Mouse (Mus musculus): ENCODE results near the gene 2200002J24Rik. TPM values are rescaled to one million over a fixed set of nuclear protein-coding genes. Genes with fewer than 3 reads are reported as not detected.
A peak's percentile ranks its signal among the peaks of the same experiment; 100 is the strongest.
"Not testable (repeated sequence)": the region's sequence is repeated elsewhere in the genome, so short reads cannot be mapped to it uniquely, and the experiment has no call there.

The 2200002J24Rik gene
- polyA plus RNA-seq, 1 experiment from 2014 or later = not detected

DNA sequence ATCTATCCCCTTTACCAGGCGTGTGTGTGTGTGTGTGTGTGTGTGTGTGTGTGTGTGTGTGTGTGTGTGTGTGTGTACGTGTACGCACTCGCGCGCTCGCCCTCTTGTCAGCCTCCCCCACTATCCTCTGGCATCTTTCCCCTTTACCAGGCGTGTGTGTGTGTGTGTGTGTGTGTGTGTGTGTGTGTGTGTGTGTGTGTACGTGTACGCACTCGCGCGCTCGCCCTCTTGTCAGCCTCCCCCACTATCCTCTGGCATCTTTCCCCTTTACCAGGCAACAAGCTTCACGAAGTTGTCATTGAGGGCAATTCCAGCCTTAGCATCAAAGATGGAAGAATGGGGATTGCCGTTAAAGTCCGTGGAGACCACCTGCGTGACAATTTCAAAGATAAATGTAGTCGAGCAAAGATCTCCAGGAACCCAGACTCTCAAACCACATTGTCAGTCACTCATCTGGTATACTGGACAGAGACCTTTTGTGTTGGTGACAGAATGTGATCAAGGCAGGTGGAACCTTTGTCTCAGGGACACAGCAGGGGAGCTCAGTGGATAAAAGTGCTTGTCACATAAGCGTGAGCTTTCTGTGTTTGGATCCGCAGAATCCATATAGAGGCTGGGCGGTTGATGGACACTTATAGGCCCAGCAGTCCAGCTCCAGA is 31.5 kb downstream of the 2200002J24Rik start:
- H3K36me3 ChIP-seq = peaks cover 38% of the 10 kb centered on the region
- H3K9ac ChIP-seq (replicated peaks) = peak overlapping the region; percentile 91
- WGBS = 11% methylated on average over 15 of the region's 22 CpGs
- H3K4me1 ChIP-seq = peaks cover 31% of the 10 kb centered on the region
- peak; percentile 53 for ATAC-seq (ENCODE audit: low FRiP score)
- peak overlapping the region; percentile 92 for H3K27ac ChIP-seq (replicated peaks)
- H3K9me3 ChIP-seq (replicated peaks); H3K27me3 ChIP-seq (replicated peaks): not testable (repeated sequence)
- peak overlapping the region; percentile 66 for H3K4me2 ChIP-seq
- H3K4me3 ChIP-seq (replicated peaks) = peak overlapping the region; percentile 75

DNA sequence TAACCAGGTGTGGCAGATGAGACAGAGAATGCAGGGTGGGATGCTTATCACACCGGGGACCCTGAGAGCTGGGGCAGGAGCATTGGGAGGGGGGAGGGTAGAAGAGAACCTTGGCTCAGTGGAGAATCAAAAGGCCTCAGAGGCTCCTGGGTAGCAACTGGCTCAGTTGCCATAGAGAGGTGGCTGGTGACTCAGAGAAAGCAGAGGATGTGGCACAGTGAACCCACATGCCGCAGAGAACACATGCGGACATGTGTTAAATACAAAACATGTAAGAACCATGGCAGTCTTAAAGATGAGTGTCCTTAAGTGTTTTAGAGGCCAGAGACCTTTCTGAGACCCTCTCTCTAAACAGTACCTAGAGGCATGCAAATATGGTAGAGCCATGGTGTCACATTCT is 37.5 kb downstream of the 2200002J24Rik start:
- peaks cover 7% of the 10 kb centered on the region for H3K4me1 ChIP-seq
- no peak overlapping the region for H3K9ac ChIP-seq (replicated peaks)
- no peak overlapping the region for H3K27ac ChIP-seq (replicated peaks)
- no peaks in the 10 kb centered on the region for H3K9me3 ChIP-seq (replicated peaks)
- no peak for ATAC-seq (ENCODE audit: low FRiP score)
- no peak overlapping the region for H3K4me3 ChIP-seq (replicated peaks)
- no peak overlapping the region for H3K4me2 ChIP-seq
- H3K27me3 ChIP-seq (replicated peaks) = no peaks in the 10 kb centered on the region
- WGBS = 92% methylated on average over 3 of the region's 3 CpGs
- H3K36me3 ChIP-seq = peaks cover 50% of the 10 kb centered on the region

DNA sequence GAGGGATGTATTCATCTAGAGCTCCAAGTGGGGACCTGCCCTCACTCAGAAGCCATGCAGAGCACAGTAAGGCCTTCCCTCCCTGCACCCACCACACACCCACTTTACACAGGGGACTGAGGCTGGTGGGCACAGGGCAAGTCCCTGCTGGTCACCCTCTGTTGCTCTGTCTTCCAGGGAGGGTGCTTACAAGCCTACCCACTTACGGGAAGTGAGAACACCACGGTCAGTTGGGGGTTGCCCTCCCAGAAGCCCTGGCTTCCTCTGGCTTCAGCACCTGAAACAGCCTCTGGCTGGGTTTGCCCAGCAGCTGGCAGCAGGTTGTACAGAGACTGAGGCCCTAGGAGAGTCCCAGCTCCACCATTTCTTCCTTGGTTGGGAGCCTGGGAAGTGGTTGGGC is 43.8 kb downstream of the 2200002J24Rik start:
- not testable (repeated sequence) for H3K9me3 ChIP-seq (replicated peaks); H3K4me3 ChIP-seq (replicated peaks); H3K9ac ChIP-seq (replicated peaks); H3K27me3 ChIP-seq (replicated peaks); H3K4me2 ChIP-seq; H3K36me3 ChIP-seq; H3K27ac ChIP-seq (replicated peaks); H3K4me1 ChIP-seq; ATAC-seq (ENCODE audit: low FRiP score)
- 75% methylated on average over 2 of the region's 2 CpGs for WGBS

DNA sequence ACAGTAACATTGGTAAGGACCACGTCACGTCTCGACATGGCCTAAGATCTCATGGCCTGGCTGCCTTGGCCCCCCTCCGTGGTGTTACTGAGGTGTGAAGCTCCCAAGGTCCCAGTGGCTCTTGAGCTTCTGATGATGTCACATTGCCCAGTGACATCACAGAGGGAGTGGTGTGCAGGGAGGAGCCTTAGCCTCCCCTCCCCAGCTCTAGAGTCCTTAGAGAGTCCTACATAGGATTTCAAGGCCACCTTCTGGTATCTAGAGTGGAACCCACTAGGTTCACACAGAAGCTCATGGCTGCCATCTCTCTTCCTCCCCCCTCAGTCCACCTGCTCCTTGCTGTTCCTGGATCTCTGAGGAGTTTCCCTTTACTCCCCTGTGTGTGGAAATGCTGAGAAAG is 44.9 kb downstream of the 2200002J24Rik start, which contains the start of gene Gapdhs:
Gapdhs (minus strand) TSS at position 65 of the 400 bp plus-strand sequence.
- H3K9me3 ChIP-seq (replicated peaks); H3K36me3 ChIP-seq; H3K27ac ChIP-seq (replicated peaks); H3K4me1 ChIP-seq; H3K9ac ChIP-seq (replicated peaks); H3K4me3 ChIP-seq (replicated peaks); H3K27me3 ChIP-seq (replicated peaks); ATAC-seq (ENCODE audit: low FRiP score); H3K4me2 ChIP-seq: not testable (repeated sequence)
- 100% methylated on average over 1 of the region's 4 CpGs for WGBS

DNA sequence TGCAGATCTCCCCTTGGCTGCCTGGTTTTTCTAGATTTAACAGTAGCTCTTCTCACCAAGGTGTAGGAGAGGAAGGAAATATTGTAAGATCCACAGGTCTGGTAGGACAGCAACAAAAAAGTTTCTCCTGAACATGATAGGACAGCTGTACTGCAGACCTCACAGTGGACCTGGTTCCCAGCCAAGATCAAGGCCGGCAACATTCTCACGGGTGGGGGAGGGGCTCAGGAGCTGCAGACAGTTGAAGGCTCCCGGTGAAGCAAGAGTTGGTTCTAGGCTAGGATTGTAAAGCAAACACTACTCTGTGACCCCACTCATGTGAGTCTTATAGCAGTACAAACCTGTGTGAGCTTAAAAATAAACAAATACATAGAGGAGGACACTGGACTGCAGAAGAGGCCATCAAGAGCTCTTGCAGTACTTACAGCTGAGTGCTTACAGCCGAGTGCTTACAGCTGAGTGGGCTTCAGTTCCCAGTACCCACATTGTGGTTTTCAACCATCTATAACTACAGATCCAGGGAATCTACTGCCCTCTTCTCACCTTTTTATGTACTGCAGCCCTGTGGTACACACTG is 45.4 kb downstream of the 2200002J24Rik start:
- Histone ChIP-seq H3K4me2 (no peak overlapping the region), H3K9me3 (replicated peaks) (no peaks in the 10 kb centered on the region), H3K36me3 (peaks cover 2% of the 10 kb centered on the region; the same call in 1 of the 2 replicates), H3K27me3 (replicated peaks) (no peaks in the 10 kb centered on the region), H3K4me1 (0 out of 2 replicates have a peak, but pooled peaks cover 3% of the 10 kb centered on the region), H3K4me3 (replicated peaks) (no peak overlapping the region), H3K9ac (replicated peaks) (no peak overlapping the region), H3K27ac (replicated peaks) (no peak overlapping the region)
- 43% methylated on average over 4 of the region's 4 CpGs for WGBS
- ATAC-seq (ENCODE audit: low FRiP score) = no peak

DNA sequence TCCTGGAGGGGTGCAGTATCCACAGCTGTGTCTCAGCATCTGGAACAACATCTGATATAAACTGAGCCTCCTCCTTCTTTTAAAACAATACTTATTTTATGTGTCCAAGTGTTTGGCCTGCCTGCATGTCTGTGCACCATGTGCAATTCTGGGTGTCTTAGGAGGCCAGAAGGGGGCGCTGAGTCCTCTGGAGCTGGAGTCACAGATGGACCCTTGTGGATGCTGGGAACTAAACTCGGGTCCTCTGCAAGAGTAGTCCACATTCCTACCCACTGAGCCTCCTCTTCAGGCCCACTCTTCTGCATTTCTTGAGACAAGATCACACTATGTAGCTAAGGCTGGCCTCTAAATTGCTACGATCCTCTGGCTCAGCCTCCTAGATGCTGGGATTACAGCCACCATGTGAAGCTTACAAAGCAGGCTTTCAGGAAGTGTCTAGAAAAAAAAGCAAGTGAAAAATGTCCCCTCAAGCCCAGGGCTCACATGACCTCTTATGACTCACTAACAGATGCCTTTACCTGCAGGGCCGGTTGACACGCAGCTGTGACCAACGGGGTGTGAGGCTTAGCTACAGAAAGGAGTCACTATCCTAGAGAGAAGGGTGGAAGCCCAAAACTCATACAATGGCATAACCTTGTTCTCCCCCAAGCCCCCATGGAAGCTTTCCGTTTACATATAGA is 48.9 kb downstream of the 2200002J24Rik start:
- H3K27me3 ChIP-seq (replicated peaks) = no peaks in the 10 kb centered on the region
- no peaks in the 10 kb centered on the region for H3K9me3 ChIP-seq (replicated peaks)
- no peak for ATAC-seq (ENCODE audit: low FRiP score)
- H3K9ac ChIP-seq (replicated peaks) = no peak overlapping the region
- H3K4me2 ChIP-seq = no peak overlapping the region
- no peak overlapping the region for H3K27ac ChIP-seq (replicated peaks)
- H3K36me3 ChIP-seq = peaks cover 6% of the 10 kb centered on the region
- H3K4me3 ChIP-seq (replicated peaks) = no peak overlapping the region
- 0 out of 2 replicates have a peak, but pooled peaks cover 3% of the 10 kb centered on the region for H3K4me1 ChIP-seq
- WGBS = 89% methylated on average over 7 of the region's 7 CpGs

Other genes starting within 250 kb of the 2200002J24Rik start
- 0.15 and 0.36 TPM in 2 replicates for gene Kirrel2, start 241.2 kb upstream of the 2200002J24Rik start, polyA plus RNA-seq (2015; fragmentation: Nextera tagmentation; extraction: Ambion mirVana)
- gene Nphs1, start 240.6 kb upstream of the 2200002J24Rik start, polyA plus RNA-seq (2015; fragmentation: Nextera tagmentation; extraction: Ambion mirVana) = 0.14 and 0.23 TPM in 2 replicates
- 0.42 TPM in 1 of 2 replicates, not detected in the other for gene Prodh2, start 205.3 kb upstream of the 2200002J24Rik start, polyA plus RNA-seq (2015; fragmentation: Nextera tagmentation; extraction: Ambion mirVana)
- 78.7 and 91.1 TPM in 2 replicates for gene Arhgap33, start 163.9 kb upstream of the 2200002J24Rik start, polyA plus RNA-seq (2015; fragmentation: Nextera tagmentation; extraction: Ambion mirVana)
- 8.6 and 11.7 TPM in 2 replicates for gene Hspb6, start 146.7 kb upstream of the 2200002J24Rik start, polyA plus RNA-seq (2015; fragmentation: Nextera tagmentation; extraction: Ambion mirVana)
- gene Proser3, start 146.6 kb upstream of the 2200002J24Rik start, polyA plus RNA-seq (2015; fragmentation: Nextera tagmentation; extraction: Ambion mirVana) = 7.9 and 8.6 TPM in 2 replicates
- 55.6 and 61.8 TPM in 2 replicates for gene Lin37, start 139.1 kb upstream of the 2200002J24Rik start, polyA plus RNA-seq (2015; fragmentation: Nextera tagmentation; extraction: Ambion mirVana)
- gene U2af1l4, start 135.6 kb upstream of the 2200002J24Rik start, polyA plus RNA-seq (2015; fragmentation: Nextera tagmentation; extraction: Ambion mirVana) = 84.2 and 95.2 TPM in 2 replicates
- gene Gm49396, start 135.6 kb upstream of the 2200002J24Rik start, polyA plus RNA-seq (2015; fragmentation: Nextera tagmentation; extraction: Ambion mirVana) = 14.6 and 14.8 TPM in 2 replicates
- gene Psenen, start 135.3 kb upstream of the 2200002J24Rik start, polyA plus RNA-seq (2015; fragmentation: Nextera tagmentation; extraction: Ambion mirVana) = 136 and 139 TPM in 2 replicates
- 4.1 and 4.7 TPM in 2 replicates for gene Igflr1, start 133.5 kb upstream of the 2200002J24Rik start, polyA plus RNA-seq (2015; fragmentation: Nextera tagmentation; extraction: Ambion mirVana)
- 8.5 and 8.8 TPM in 2 replicates for gene Kmt2b, start 110.2 kb upstream of the 2200002J24Rik start, polyA plus RNA-seq (2015; fragmentation: Nextera tagmentation; extraction: Ambion mirVana)
- 0.37 and 0.44 TPM in 2 replicates for gene Zbtb32, start 100.0 kb upstream of the 2200002J24Rik start, polyA plus RNA-seq (2015; fragmentation: Nextera tagmentation; extraction: Ambion mirVana)
- 0.87 and 2.3 TPM in 2 replicates for gene Upk1a, start 86.1 kb upstream of the 2200002J24Rik start, polyA plus RNA-seq (2015; fragmentation: Nextera tagmentation; extraction: Ambion mirVana)
- 1,176 and 1,358 TPM in 2 replicates for gene Cox6b1, start 72.8 kb upstream of the 2200002J24Rik start, polyA plus RNA-seq (2015; fragmentation: Nextera tagmentation; extraction: Ambion mirVana)
- gene Etv2, start 63.1 kb upstream of the 2200002J24Rik start, polyA plus RNA-seq (2015; fragmentation: Nextera tagmentation; extraction: Ambion mirVana) = not detected in 2 replicates
- gene Rbm42, start 48.6 kb upstream of the 2200002J24Rik start, polyA plus RNA-seq (2015; fragmentation: Nextera tagmentation; extraction: Ambion mirVana) = 125 and 129 TPM in 2 replicates
- 22.5 and 29.3 TPM in 2 replicates for gene Haus5, start 33.9 kb upstream of the 2200002J24Rik start, polyA plus RNA-seq (2015; fragmentation: Nextera tagmentation; extraction: Ambion mirVana)
- gene Pmis2, start 27.3 kb upstream of the 2200002J24Rik start, polyA plus RNA-seq (2015; fragmentation: Nextera tagmentation; extraction: Ambion mirVana) = not detected in 2 replicates
- 2.8 and 3.2 TPM in 2 replicates for gene Atp4a, start 13.3 kb downstream of the 2200002J24Rik start, polyA plus RNA-seq (2015; fragmentation: Nextera tagmentation; extraction: Ambion mirVana)
- 284 and 304 TPM in 2 replicates for gene Tmem147, start 30.6 kb downstream of the 2200002J24Rik start, polyA plus RNA-seq (2015; fragmentation: Nextera tagmentation; extraction: Ambion mirVana)
- 0.73 and 1.0 TPM in 2 replicates for gene Gapdhs, start 44.8 kb downstream of the 2200002J24Rik start, polyA plus RNA-seq (2015; fragmentation: Nextera tagmentation; extraction: Ambion mirVana)
- 1.6 and 2.0 TPM in 2 replicates for gene Sbsn, start 52.5 kb downstream of the 2200002J24Rik start, polyA plus RNA-seq (2015; fragmentation: Nextera tagmentation; extraction: Ambion mirVana)
- gene Dmkn, start 64.8 kb downstream of the 2200002J24Rik start, polyA plus RNA-seq (2015; fragmentation: Nextera tagmentation; extraction: Ambion mirVana) = 3.7 and 6.2 TPM in 2 replicates
- 2.4 and 10.4 TPM in 2 replicates for gene Krtdap, start 89.0 kb downstream of the 2200002J24Rik start, polyA plus RNA-seq (2015; fragmentation: Nextera tagmentation; extraction: Ambion mirVana)
- gene Ffar2, start 124.8 kb downstream of the 2200002J24Rik start, polyA plus RNA-seq (2015; fragmentation: Nextera tagmentation; extraction: Ambion mirVana) = 0.15 and 1.1 TPM in 2 replicates
- 0.14 TPM in 1 of 2 replicates, not detected in the other for gene Ffar3, start 157.3 kb downstream of the 2200002J24Rik start, polyA plus RNA-seq (2015; fragmentation: Nextera tagmentation; extraction: Ambion mirVana)
- gene Ffar1, start 162.6 kb downstream of the 2200002J24Rik start, polyA plus RNA-seq (2015; fragmentation: Nextera tagmentation; extraction: Ambion mirVana) = not detected in 2 replicates
- gene Cd22, start 181.4 kb downstream of the 2200002J24Rik start, polyA plus RNA-seq (2015; fragmentation: Nextera tagmentation; extraction: Ambion mirVana) = 0.10 and 0.11 TPM in 2 replicates
- 4.7 and 4.8 TPM in 2 replicates for gene Mag, start 215.9 kb downstream of the 2200002J24Rik start, polyA plus RNA-seq (2015; fragmentation: Nextera tagmentation; extraction: Ambion mirVana)
- gene Hamp2, start 225.8 kb downstream of the 2200002J24Rik start, polyA plus RNA-seq (2015; fragmentation: Nextera tagmentation; extraction: Ambion mirVana) = not detected in 2 replicates
- not detected in 2 replicates for gene Hamp, start 245.1 kb downstream of the 2200002J24Rik start, polyA plus RNA-seq (2015; fragmentation: Nextera tagmentation; extraction: Ambion mirVana)

All from neural tube, embryonic 15.5 days (tissue).